Mouse (Mus musculus): Measurements from ENCODE around the gene Rcsd1. TPM values are rescaled to one million over a fixed set of nuclear protein-coding genes. Genes with fewer than 3 reads are reported as not detected.

The Rcsd1 gene
- polyA plus RNA-seq, 1 experiment from 2014 or later: 47.8 TPM

DNA sequence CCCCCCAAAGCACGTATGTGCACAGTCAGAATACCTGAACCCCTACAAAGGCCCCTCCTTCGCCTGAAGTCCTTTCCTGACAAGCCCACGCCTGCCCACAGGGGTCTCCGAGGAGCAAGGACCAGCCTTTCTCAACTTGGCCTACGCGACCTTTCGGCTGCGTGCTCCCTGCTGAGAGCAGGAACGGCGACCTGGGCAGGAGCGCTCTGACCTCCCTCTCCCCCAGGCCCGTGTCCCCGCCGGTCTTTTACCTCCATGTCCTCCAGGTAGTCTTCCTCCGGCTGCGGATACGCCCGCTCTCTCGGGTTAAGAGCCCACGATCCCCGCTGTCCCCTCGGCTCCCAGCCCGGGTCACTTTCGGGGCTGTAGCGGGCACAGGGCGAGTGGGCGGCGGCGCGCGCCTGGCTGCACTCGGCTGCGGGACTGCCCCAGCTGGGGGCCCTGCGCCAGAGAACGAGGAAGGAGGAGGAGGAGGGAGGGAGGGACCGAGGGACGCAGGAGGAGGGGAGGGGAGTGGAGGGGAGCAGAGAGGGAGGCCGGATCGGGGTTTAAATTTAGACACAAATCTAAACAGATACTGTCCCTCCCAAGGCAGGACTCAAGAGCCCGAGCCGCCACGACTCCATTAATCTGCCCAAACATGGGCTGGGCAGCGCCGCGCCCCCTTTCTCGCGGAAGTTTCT, 1.8 kb downstream of the Rcsd1 start:
- Histone ChIP-seq H3K9me3 (ENCODE audit: control insufficient read depth, low read length) (no peaks in the 10 kb centered on the region), H3K27ac (ENCODE audit: low read length) (peak overlapping the region; percentile 70), H3K4me2 (ENCODE audit: low read depth, low read length) (peak overlapping the region; percentile 81), H3K27me3 (ENCODE audit: control insufficient read depth, insufficient read depth, low read depth, low read length) (no peaks in the 10 kb centered on the region), H3K4me1 (replicated peaks; ENCODE audit: control insufficient read depth, insufficient read depth, low read length) (peaks cover 24% of the 10 kb centered on the region), H3K36me3 (ENCODE audit: control insufficient read depth, insufficient read depth, low read length) (no peaks in the 10 kb centered on the region), H3K4me3 (ENCODE audit: low read length) (peak overlapping the region; percentile 70), H3K9ac (ENCODE audit: low read length) (peak overlapping the region; percentile 81)
- under 1% methylated on average over 45 of the region's 47 CpGs for WGBS
- ATAC-seq (ENCODE audit: low read depth): peak; percentile 93

DNA sequence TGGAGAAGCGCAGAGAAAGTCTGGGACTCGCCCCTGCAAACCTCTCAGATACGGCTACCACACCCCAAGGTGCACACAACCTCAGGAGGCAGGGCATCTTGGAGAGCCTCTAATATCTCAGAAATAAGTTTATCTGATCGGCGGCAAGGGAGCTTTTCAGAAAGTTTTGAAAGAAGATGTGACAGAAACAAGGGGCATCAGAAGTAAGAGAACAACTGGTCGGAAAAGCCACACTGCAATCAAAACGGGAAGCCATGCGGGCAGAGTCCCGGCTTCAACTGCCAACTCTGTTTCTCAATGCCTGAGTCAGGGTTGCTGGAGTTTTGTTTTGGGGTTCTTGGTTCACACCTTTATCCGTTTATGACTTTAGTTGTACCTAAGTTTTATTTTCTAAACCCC, 2.3 kb downstream of the Rcsd1 start:
- Histone ChIP-seq H3K4me3 (ENCODE audit: low read length) (peak overlapping the region; percentile 70), H3K27ac (ENCODE audit: low read length) (peak overlapping the region; percentile 60), H3K27me3 (ENCODE audit: control insufficient read depth, insufficient read depth, low read depth, low read length) (no peaks in the 10 kb centered on the region), H3K4me1 (replicated peaks; ENCODE audit: control insufficient read depth, insufficient read depth, low read length) (peaks cover 30% of the 10 kb centered on the region), H3K9me3 (ENCODE audit: control insufficient read depth, low read length) (no peaks in the 10 kb centered on the region), H3K36me3 (ENCODE audit: control insufficient read depth, insufficient read depth, low read length) (no peaks in the 10 kb centered on the region), H3K4me2 (ENCODE audit: low read depth, low read length) (peak overlapping the region; percentile 81), H3K9ac (ENCODE audit: low read length) (peak overlapping the region; percentile 81)
- ATAC-seq (ENCODE audit: low read depth): no peak
- WGBS: 16% methylated on average over 10 of the region's 10 CpGs

DNA sequence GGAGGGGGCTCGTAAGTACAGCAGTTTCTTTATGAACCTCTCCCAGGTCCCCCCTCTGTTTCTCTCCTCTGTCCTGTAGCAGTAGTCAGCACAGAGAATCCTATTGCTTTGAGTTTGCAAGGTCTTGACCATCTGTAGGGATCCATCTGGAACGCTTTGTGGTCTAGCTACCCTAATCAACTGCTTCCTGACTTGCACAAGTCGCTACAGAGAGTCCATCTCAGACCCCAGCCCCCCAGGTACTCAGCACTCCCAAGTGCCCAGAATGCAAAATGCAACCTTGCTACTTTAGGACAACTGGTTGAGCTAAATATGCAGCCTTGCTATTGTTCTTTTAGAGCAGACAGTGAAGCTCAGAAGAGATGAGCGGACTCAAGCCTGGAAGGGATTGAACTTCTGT, 3.1 kb downstream of the Rcsd1 start:
- Histone ChIP-seq H3K27me3 (ENCODE audit: control insufficient read depth, insufficient read depth, low read depth, low read length) (no peaks in the 10 kb centered on the region), H3K4me1 (replicated peaks; ENCODE audit: control insufficient read depth, insufficient read depth, low read length) (peaks cover 36% of the 10 kb centered on the region), H3K4me2 (ENCODE audit: low read depth, low read length) (peak overlapping the region; percentile 81), H3K36me3 (ENCODE audit: control insufficient read depth, insufficient read depth, low read length) (no peaks in the 10 kb centered on the region), H3K9ac (ENCODE audit: low read length) (peak overlapping the region; percentile 81), H3K9me3 (ENCODE audit: control insufficient read depth, low read length) (no peaks in the 10 kb centered on the region), H3K27ac (ENCODE audit: low read length) (peak overlapping the region; percentile 30), H3K4me3 (ENCODE audit: low read length) (peak overlapping the region; percentile 70)
- 53% methylated on average over 4 of the region's 4 CpGs for WGBS
- no peak for ATAC-seq (ENCODE audit: low read depth)

DNA sequence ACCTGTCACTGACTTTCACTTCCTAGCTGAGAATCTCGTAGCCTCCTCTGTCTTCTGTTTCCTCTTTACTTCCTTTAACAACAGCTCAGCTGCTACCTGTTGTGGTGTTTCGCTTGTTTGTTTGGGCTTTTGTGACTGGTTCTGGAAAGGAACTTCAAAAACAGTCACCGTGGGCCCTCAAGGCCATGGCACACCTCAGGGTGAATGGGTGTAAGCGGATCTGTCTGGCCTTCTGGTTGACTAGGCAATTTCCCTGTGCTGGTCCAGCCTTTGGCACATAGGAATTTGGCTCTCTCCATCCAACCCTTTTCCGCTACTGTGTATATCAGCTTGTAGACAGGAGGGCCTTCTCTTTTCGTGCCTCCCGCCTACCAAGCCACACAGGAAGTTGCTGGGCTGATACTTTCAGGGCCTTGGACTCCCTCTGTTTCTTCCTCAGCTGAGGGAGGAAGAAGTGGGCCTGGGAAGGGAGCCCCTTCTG, 3.6 kb downstream of the Rcsd1 start:
- Histone ChIP-seq H3K27ac (ENCODE audit: low read length) (no peak overlapping the region; the same call in 1 of the 2 replicates), H3K9me3 (ENCODE audit: control insufficient read depth, low read length) (no peaks in the 10 kb centered on the region), H3K4me2 (ENCODE audit: low read depth, low read length) (peak overlapping the region; percentile 81), H3K4me1 (replicated peaks; ENCODE audit: control insufficient read depth, insufficient read depth, low read length) (peaks cover 41% of the 10 kb centered on the region), H3K4me3 (ENCODE audit: low read length) (peak overlapping the region; percentile 70), H3K27me3 (ENCODE audit: control insufficient read depth, insufficient read depth, low read depth, low read length) (no peaks in the 10 kb centered on the region), H3K36me3 (ENCODE audit: control insufficient read depth, insufficient read depth, low read length) (no peaks in the 10 kb centered on the region), H3K9ac (ENCODE audit: low read length) (no peak overlapping the region; the same call in 1 of the 2 replicates)
- 78% methylated on average over 7 of the region's 7 CpGs for WGBS
- no peak for ATAC-seq (ENCODE audit: low read depth)

DNA sequence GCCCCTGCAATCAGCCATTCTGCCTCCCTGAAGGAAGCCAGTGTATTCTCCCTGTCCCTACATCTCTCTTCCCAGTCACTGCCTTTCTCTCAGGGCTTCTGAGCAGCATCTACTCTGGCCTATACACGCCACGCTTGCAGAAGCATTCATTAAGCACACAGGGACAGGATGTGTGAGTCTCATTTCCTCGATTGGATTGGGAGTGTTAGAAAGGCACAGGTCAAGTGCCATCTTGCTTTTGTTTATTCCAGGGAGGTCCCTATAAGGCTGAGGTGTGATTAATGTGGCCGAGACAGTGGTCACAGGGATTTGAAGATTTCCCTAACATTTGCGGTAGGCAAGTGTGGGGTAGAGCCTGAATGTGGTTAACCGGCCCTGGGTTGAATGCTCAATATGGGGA, 4.2 kb downstream of the Rcsd1 start:
- Histone ChIP-seq H3K4me2 (ENCODE audit: low read depth, low read length) (peak overlapping the region; percentile 81; the same call in 1 of the 2 replicates), H3K4me1 (replicated peaks; ENCODE audit: control insufficient read depth, insufficient read depth, low read length) (peaks cover 47% of the 10 kb centered on the region), H3K36me3 (ENCODE audit: control insufficient read depth, insufficient read depth, low read length) (no peaks in the 10 kb centered on the region), H3K4me3 (ENCODE audit: low read length) (no peak overlapping the region; the same call in 1 of the 2 replicates), H3K9me3 (ENCODE audit: control insufficient read depth, low read length) (no peaks in the 10 kb centered on the region), H3K9ac (ENCODE audit: low read length) (no peak overlapping the region), H3K27me3 (ENCODE audit: control insufficient read depth, insufficient read depth, low read depth, low read length) (no peaks in the 10 kb centered on the region), H3K27ac (ENCODE audit: low read length) (no peak overlapping the region)
- ATAC-seq (ENCODE audit: low read depth): no peak
- WGBS: 56% methylated on average over 6 of the region's 6 CpGs

DNA sequence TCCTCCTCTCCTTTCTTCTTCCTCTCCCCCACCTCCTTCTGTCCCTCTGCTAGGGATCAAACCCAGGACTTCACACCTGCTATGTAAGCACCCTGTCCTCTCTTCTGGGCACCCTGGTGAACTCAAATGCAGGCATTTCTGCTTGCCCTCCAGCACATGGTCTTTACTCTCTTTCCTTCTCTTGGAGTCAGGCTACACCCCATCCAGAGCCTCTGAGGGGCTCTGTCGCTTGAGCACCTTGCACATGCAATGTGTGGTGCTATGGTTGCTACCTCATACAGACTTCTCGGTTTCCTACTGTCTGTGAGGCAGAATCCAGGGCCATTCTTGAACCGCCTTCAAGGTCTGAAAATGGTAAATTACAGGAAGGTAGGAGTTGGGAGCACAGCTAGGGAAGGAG, 4.7 kb downstream of the Rcsd1 start:
- no peak overlapping the region for H3K4me3 ChIP-seq (ENCODE audit: low read length)
- no peak for ATAC-seq (ENCODE audit: low read depth)
- 82% methylated on average over 3 of the region's 3 CpGs for WGBS
- no peak overlapping the region for H3K27ac ChIP-seq (ENCODE audit: low read length)
- H3K4me1 ChIP-seq (replicated peaks; ENCODE audit: control insufficient read depth, insufficient read depth, low read length): peaks cover 49% of the 10 kb centered on the region
- no peaks in the 10 kb centered on the region for H3K27me3 ChIP-seq (ENCODE audit: control insufficient read depth, insufficient read depth, low read depth, low read length)
- H3K36me3 ChIP-seq (ENCODE audit: control insufficient read depth, insufficient read depth, low read length): no peaks in the 10 kb centered on the region
- no peaks in the 10 kb centered on the region for H3K9me3 ChIP-seq (ENCODE audit: control insufficient read depth, low read length)
- peak overlapping the region; percentile 81; the same call in 1 of the 2 replicates for H3K4me2 ChIP-seq (ENCODE audit: low read depth, low read length)
- no peak overlapping the region for H3K9ac ChIP-seq (ENCODE audit: low read length)

DNA sequence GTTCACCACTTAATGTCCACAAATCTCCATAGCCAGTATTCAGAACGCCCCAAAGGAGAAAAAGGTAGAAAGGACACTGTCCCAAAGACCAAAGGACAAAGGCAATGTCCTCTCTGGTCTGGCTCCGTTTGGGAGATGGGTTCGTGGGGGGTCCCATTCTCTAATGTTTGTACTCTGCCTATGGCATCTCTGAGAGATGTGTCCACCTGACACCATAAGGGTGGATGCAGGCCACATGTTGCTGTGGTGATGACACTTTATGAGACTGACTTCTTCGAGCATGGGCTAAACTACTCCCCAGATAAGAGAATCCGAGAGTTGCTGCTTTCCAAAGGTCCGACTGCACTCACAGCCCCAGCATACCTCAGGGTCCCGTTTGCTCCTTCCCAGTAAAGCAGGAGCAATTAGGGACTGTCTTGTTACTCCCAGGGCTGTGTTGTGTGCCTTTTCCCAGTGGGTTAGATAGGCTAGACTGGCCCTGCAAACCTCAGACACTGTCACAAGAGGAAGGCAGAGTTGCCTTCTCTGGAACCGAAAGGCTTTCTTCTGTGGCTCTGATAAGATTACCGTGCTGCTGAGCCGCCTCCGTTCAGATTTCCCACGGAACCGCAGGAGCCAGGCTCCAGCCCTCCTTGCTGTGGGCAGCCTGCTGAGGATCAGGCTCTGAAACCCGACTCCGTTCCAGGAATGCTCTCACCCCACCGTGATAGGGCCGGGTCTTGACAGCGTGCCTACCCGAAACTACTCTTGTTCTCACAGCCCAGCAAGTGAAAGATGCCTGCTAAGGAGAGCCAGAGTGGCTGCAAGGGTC, 7.1 kb downstream of the Rcsd1 start:
- Histone ChIP-seq H3K9ac (ENCODE audit: low read length) (peak overlapping the region; percentile 45), H3K4me1 (replicated peaks; ENCODE audit: control insufficient read depth, insufficient read depth, low read length) (peaks cover 40% of the 10 kb centered on the region), H3K9me3 (ENCODE audit: control insufficient read depth, low read length) (no peaks in the 10 kb centered on the region), H3K4me3 (ENCODE audit: low read length) (peak overlapping the region; percentile 20), H3K36me3 (ENCODE audit: control insufficient read depth, insufficient read depth, low read length) (no peaks in the 10 kb centered on the region), H3K27ac (ENCODE audit: low read length) (0 out of 2 replicates have a peak overlapping the region, but pooled peaks have one; percentile 10), H3K4me2 (ENCODE audit: low read depth, low read length) (peak overlapping the region; percentile 50), H3K27me3 (ENCODE audit: control insufficient read depth, insufficient read depth, low read depth, low read length) (no peaks in the 10 kb centered on the region)
- peak; percentile 63 for ATAC-seq (ENCODE audit: low read depth)
- WGBS: 20% methylated on average over 19 of the region's 19 CpGs

DNA sequence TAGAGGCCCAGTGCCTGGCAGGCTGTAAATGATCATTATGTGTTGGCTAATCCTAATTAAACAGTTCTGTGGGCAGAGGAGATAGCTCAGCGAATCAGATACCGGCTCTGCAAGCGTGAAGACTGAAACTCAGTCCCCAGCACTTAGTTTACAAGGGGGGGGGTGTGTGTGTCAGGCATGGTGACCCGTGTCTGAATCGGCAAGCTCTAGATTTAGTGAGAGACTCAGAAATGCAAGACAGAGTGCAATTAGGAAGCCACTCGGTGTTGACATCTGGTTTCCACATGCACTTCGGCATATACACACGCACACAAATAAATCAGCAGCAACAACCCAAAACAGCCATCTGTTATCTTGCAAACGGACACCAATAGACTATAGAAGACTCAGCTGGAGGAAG, 8.0 kb downstream of the Rcsd1 start:
- ATAC-seq (ENCODE audit: low read depth): peak; percentile 22; the same call in 1 of the 2 replicates
- H3K9me3 ChIP-seq (ENCODE audit: control insufficient read depth, low read length): no peaks in the 10 kb centered on the region
- no peaks in the 10 kb centered on the region for H3K36me3 ChIP-seq (ENCODE audit: control insufficient read depth, insufficient read depth, low read length)
- H3K9ac ChIP-seq (ENCODE audit: low read length): no peak overlapping the region
- peak overlapping the region; percentile 50; the same call in 1 of the 2 replicates for H3K4me2 ChIP-seq (ENCODE audit: low read depth, low read length)
- H3K27me3 ChIP-seq (ENCODE audit: control insufficient read depth, insufficient read depth, low read depth, low read length): no peaks in the 10 kb centered on the region
- WGBS: 34% methylated on average over 9 of the region's 9 CpGs
- H3K27ac ChIP-seq (ENCODE audit: low read length): no peak overlapping the region
- no peak overlapping the region for H3K4me3 ChIP-seq (ENCODE audit: low read length)
- peaks cover 37% of the 10 kb centered on the region for H3K4me1 ChIP-seq (replicated peaks; ENCODE audit: control insufficient read depth, insufficient read depth, low read length)

DNA sequence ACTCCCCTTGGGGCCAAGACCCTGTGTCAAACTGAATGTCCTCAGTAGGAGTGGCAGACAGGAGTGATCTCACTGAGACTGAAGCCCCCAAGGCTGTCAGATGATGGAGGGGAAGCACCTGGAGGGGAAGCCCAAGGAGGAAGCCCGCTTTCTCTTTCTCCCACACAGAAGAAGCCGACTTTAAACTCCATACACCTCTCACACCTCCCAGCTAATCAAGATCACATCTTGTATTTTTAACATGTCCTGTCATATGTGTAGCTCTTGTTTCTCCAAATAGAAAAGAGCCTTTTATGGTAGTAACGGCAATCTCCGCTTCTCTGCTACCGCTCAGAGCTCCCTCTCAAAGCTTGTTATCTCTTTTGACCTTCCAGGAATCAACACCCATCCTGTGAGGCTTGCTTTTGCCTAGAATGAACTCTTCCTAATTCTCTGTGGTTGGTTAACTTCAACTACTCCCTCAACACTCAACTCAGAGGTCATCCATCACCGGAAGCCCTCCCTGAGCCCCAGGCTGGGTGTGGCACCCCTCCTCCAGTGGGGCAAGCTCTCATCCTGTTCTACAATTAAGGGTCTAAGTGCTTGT, 8.5 kb downstream of the Rcsd1 start:
- Histone ChIP-seq H3K9me3 (ENCODE audit: control insufficient read depth, low read length) (no peaks in the 10 kb centered on the region), H3K27ac (ENCODE audit: low read length) (no peak overlapping the region), H3K4me2 (ENCODE audit: low read depth, low read length) (peak overlapping the region; percentile 7; the same call in 1 of the 2 replicates), H3K4me1 (replicated peaks; ENCODE audit: control insufficient read depth, insufficient read depth, low read length) (peaks cover 36% of the 10 kb centered on the region), H3K27me3 (ENCODE audit: control insufficient read depth, insufficient read depth, low read depth, low read length) (no peaks in the 10 kb centered on the region), H3K9ac (ENCODE audit: low read length) (no peak overlapping the region), H3K36me3 (ENCODE audit: control insufficient read depth, insufficient read depth, low read length) (no peaks in the 10 kb centered on the region), H3K4me3 (ENCODE audit: low read length) (no peak overlapping the region)
- 52% methylated on average over 6 of the region's 6 CpGs for WGBS
- no peak for ATAC-seq (ENCODE audit: low read depth)
